In the genomic region with DNA sequence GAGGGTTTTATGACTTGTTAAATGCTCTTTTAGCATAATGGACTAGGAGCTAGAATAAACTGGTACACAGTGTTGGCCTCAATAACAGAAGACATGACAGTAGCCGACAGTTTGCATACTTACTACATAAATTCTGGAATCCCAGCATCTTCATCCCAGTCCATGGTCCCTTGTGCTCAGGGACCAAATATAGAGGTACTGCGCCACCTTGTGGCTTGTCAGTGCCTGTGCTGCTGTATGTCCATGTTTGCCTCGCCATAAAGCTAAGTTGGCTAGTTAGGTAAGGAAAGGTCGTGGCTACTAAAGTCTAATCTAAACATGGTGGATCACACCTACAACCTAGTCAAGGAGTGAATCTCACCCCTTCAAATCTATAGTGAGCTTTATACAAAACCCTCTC, we compare ENCODE assay signal across 8 mouse cellular contexts. TPM values are rescaled to one million over a fixed set of nuclear protein-coding genes. Genes with fewer than 3 reads are reported as not detected.
A peak's percentile ranks its signal among the peaks of the same experiment; 100 is the strongest.
DNase-seq lines count a peak whose midpoint lies in the region; ATAC-seq and TF ChIP-seq lines count a peak whose summit lies in the region.

No protein-coding gene starts in this region.

- WGBS in limb, embryonic 14.5 days, result 25% methylated on average over 4 of the region's 4 CpGs

- peak; percentile 83 for DNase-seq in 3T3-L1 (ENCODE audit: low read depth, low spot score)
- peak; percentile 77 for DNase-seq in MN1 (ENCODE audit: low spot score)
- DNase-seq in cerebellum, postnatal 10 days, result peak; percentile 78 to 80
- peak; percentile 40 to 64 for DNase-seq in frontal cortex, postnatal 36 days (ENCODE audit: low spot score in 2 of 2)
- DNase-seq in kidney, adult 9 months, result peak; percentile 70
- DNase-seq in limb, embryonic 14.5 days (ENCODE audit: low spot score), result peak; percentile 83
- peak; percentile 84 for DNase-seq in naive thymus-derived CD4-positive, alpha-beta T cell, adult 2 months (ENCODE audit: low read depth)
- peak; percentile 22 to 29 for DNase-seq in thymus, adult 18-20 months

- H3K36me3 ChIP-seq in limb, embryonic 14.5 days (ENCODE audit: control insufficient read depth, insufficient read depth, low read length), result peaks cover 23% of the 10 kb centered on the region

- no peaks in the 10 kb centered on the region for H3K27me3 ChIP-seq in limb, embryonic 14.5 days (ENCODE audit: control insufficient read depth, insufficient read depth, low read length)

- no peak overlapping the region for H3K9ac ChIP-seq in limb, embryonic 14.5 days (ENCODE audit: low read depth, low read length, severe bottlenecking)

- TF ChIP-seq POLR2A in limb, embryonic 14.5 days (IDR thresholded peaks at IDR 0.05; ENCODE audit: borderline replicate concordance, extremely low read depth, insufficient read depth, insufficient read length), result no peak

- no peak overlapping the region for H3K27ac ChIP-seq in limb, embryonic 14.5 days (replicated peaks; ENCODE audit: low read depth, low read length)

- H3K9me3 ChIP-seq in limb, embryonic 14.5 days (ENCODE audit: control insufficient read depth, low read length), result no peaks in the 10 kb centered on the region

- no peak overlapping the region for H3K4me2 ChIP-seq in limb, embryonic 14.5 days (replicated peaks; ENCODE audit: low read depth, low read length, severe bottlenecking)

- H3K4me1 ChIP-seq in limb, embryonic 14.5 days (ENCODE audit: control insufficient read depth, insufficient read depth, low read length), result 0 out of 2 replicates have a peak, but pooled peaks cover 4% of the 10 kb centered on the region

- H3K4me3 ChIP-seq in limb, embryonic 14.5 days (replicated peaks; ENCODE audit: low read length), result no peak overlapping the region

- ATAC-seq in limb, embryonic 14.5 days (ENCODE audit: low FRiP score, low read depth), result peak; percentile 74; the same call in 1 of the 2 replicates

RNA-seq across cellular contexts. Expression of gene Il6st, which starts 45.6 kb away (rescaled TPM):
- polyA plus RNA-seq in limb, embryonic 14.5 days (2012; rRNA removed), result 34.3 and 34.4 TPM in 2 replicates
- 40.3 and 42.4 TPM in 2 replicates for polyA plus RNA-seq in limb, embryonic 14.5 days (2014; fragmentation: Nextera tagmentation; extraction: Ambion mirVana)

Comparison
In these comparisons a context has a peak if more than half of its experiments do, and no peak if none do; other contexts are left out.
1. DNase-seq: peak in every context shown above with its lines; median percentile 84 in naive thymus-derived CD4-positive, alpha-beta T cell, adult 2 months; 83 in 3T3-L1; 83 in limb, embryonic 14.5 days; 79 in cerebellum, postnatal 10 days; 77 in MN1; 70 in kidney, adult 9 months; 52 in frontal cortex, postnatal 36 days; 26 in thymus, adult 18-20 months.